Mouse (Mus musculus) testis, postnatal 14 days (tissue): ENCODE results near the gene Tespa1.
A peak's percentile ranks its signal among the peaks of the same experiment; 100 is the strongest.
"Not testable (repeated sequence)": the region's sequence is repeated elsewhere in the genome, so short reads cannot be mapped to it uniquely, and the experiment has no call there.

Experiments
- DNase-seq: peaks from one replicate; pipeline ENCODE4 v3.0.0; 2021; ENCODE audit warnings: low spot score

The Tespa1 gene

GRCm38 (mm10) chr10:130322637-130323036, at the start of gene Tespa1:
Tespa1 (plus strand) TSS chr10:130322870.
- DNase-seq: no peak

- DNase-seq: no peak
These were observed 46.9 kb upstream of the Tespa1 start for GRCm38 (mm10) chr10:130275759-130276158.

GRCm38 (mm10) chr10:130276496-130276895, 46.2 kb upstream of the Tespa1 start:
- DNase-seq: no peak

GRCm38 (mm10) chr10:130280066-130280465, 42.6 kb upstream of the Tespa1 start, which contains the start of gene Neurod4:
Neurod4 (minus strand) TSS chr10:130280240.
- DNase-seq: peak; percentile 16

GRCm38 (mm10) chr10:130281982-130282449, 40.7 kb upstream of the Tespa1 start:
- DNase-seq: no peak

GRCm38 (mm10) chr10:130287201-130287600, 35.5 kb upstream of the Tespa1 start:
- no peak for DNase-seq

- DNase-seq: no peak
These were observed 34.7 kb upstream of the Tespa1 start for GRCm38 (mm10) chr10:130288007-130288406.

GRCm38 (mm10) chr10:130293741-130294408, 28.8 kb upstream of the Tespa1 start:
- DNase-seq: no peak

GRCm38 (mm10) chr10:130298748-130299147, 23.9 kb upstream of the Tespa1 start:
- not testable (repeated sequence) for DNase-seq

- DNase-seq: not testable (repeated sequence)
These were observed 18.5 kb upstream of the Tespa1 start for GRCm38 (mm10) chr10:130304138-130304537.

GRCm38 (mm10) chr10:130311534-130312227, 11.0 kb upstream of the Tespa1 start:
- DNase-seq: no peak

- no peak for DNase-seq
These were observed 9.1 kb upstream of the Tespa1 start for GRCm38 (mm10) chr10:130313531-130313930.

GRCm38 (mm10) chr10:130314110-130314829, 8.4 kb upstream of the Tespa1 start:
- DNase-seq: no peak

- no peak for DNase-seq
These were observed 6.8 kb upstream of the Tespa1 start for GRCm38 (mm10) chr10:130315846-130316245.

GRCm38 (mm10) chr10:130318720-130319119, 4.0 kb upstream of the Tespa1 start:
- DNase-seq: no peak

GRCm38 (mm10) chr10:130320715-130321114, 2.0 kb upstream of the Tespa1 start:
- DNase-seq: no peak

GRCm38 (mm10) chr10:130322062-130322461, 608 bp upstream of the Tespa1 start:
- DNase-seq: no peak

- no peak for DNase-seq
These were observed 1.6 kb downstream of the Tespa1 start for GRCm38 (mm10) chr10:130324243-130324642.

- no peak for DNase-seq
These were observed 8.0 kb downstream of the Tespa1 start for GRCm38 (mm10) chr10:130330711-130331110.

- DNase-seq: no peak
These were observed 13.7 kb downstream of the Tespa1 start for GRCm38 (mm10) chr10:130336385-130336784.

- DNase-seq: no peak
These were observed 14.9 kb downstream of the Tespa1 start for GRCm38 (mm10) chr10:130337581-130337980.

- not testable (repeated sequence) for DNase-seq
These were observed 17.4 kb downstream of the Tespa1 start for GRCm38 (mm10) chr10:130340050-130340449.

- DNase-seq: no peak
These were observed 21.4 kb downstream of the Tespa1 start for GRCm38 (mm10) chr10:130344056-130344455.
